Mouse (Mus musculus): ENCODE measurements around the gene Elp4. TPM values are rescaled to one million over a fixed set of nuclear protein-coding genes. Genes with fewer than 3 reads are reported as not detected.

Gene Elp4
- total RNA-seq, 2 experiments from 2014 or later = 22.8 to 25.1 TPM

GRCm38 (mm10) chr2:105771314-105771713 is 133.1 kb downstream of the Elp4 start:
- DNase-seq (ENCODE audit: extremely low spot score in 1 of 2, low spot score in 2 of 2) = no peak

GRCm38 (mm10) chr2:105769747-105770328 is 134.5 kb downstream of the Elp4 start:
- intact Hi-C loops (cut with DNase I) = no loop called here
- no peak for DNase-seq (ENCODE audit: extremely low spot score in 1 of 2, low spot score in 2 of 2)

More at GRCm38 (mm10) chr2:105771314-105771713, 133.1 kb downstream of the Elp4 start:
- intact Hi-C loops (cut with DNase I) = no loop called here

- DNase-seq (ENCODE audit: extremely low spot score in 1 of 2, low spot score in 2 of 2) = no peak
- intact Hi-C loops (cut with DNase I) = no loop called here
These were observed 150.9 kb downstream of the Elp4 start for GRCm38 (mm10) chr2:105753512-105753911.

GRCm38 (mm10) chr2:105749111-105749510 is 155.3 kb downstream of the Elp4 start:
- no peak for DNase-seq (ENCODE audit: extremely low spot score in 1 of 2, low spot score in 2 of 2)
- intact Hi-C loops (cut with DNase I) = no loop called here

- no peak for DNase-seq (ENCODE audit: extremely low spot score in 1 of 2, low spot score in 2 of 2)
- intact Hi-C loops (cut with DNase I) = no loop called here
These were observed 157.5 kb downstream of the Elp4 start for GRCm38 (mm10) chr2:105746896-105747295.

GRCm38 (mm10) chr2:105736166-105736565 is 168.2 kb downstream of the Elp4 start:
- DNase-seq (ENCODE audit: extremely low spot score in 1 of 2, low spot score in 2 of 2) = no peak
- intact Hi-C loops (cut with DNase I) = no loop called here

- DNase-seq (ENCODE audit: extremely low spot score in 1 of 2, low spot score in 2 of 2) = no peak
- intact Hi-C loops (cut with DNase I) = no loop called here
These were observed 173.7 kb downstream of the Elp4 start for GRCm38 (mm10) chr2:105730704-105731103.

GRCm38 (mm10) chr2:105726657-105727056 is 177.7 kb downstream of the Elp4 start:
- DNase-seq (ENCODE audit: extremely low spot score in 1 of 2, low spot score in 2 of 2) = no peak
- intact Hi-C loops (cut with DNase I) = no loop called here

GRCm38 (mm10) chr2:105715409-105716115 is 188.8 kb downstream of the Elp4 start:
- DNase-seq (ENCODE audit: extremely low spot score in 1 of 2, low spot score in 2 of 2) = no peak
- intact Hi-C loops (cut with DNase I) = no loop called here

- intact Hi-C loops (cut with DNase I) = no loop called here
- no peak for DNase-seq (ENCODE audit: extremely low spot score in 1 of 2, low spot score in 2 of 2)
These were observed 193.9 kb downstream of the Elp4 start for GRCm38 (mm10) chr2:105710511-105710910.

- DNase-seq (ENCODE audit: extremely low spot score in 1 of 2, low spot score in 2 of 2) = no peak
- intact Hi-C loops (cut with DNase I) = no loop called here
These were observed 195.2 kb downstream of the Elp4 start for GRCm38 (mm10) chr2:105709126-105709525.

GRCm38 (mm10) chr2:105705320-105705719 is 199.0 kb downstream of the Elp4 start:
- intact Hi-C loops (cut with DNase I) = no loop called here
- DNase-seq (ENCODE audit: extremely low spot score in 1 of 2, low spot score in 2 of 2) = no peak

GRCm38 (mm10) chr2:105702586-105702985 is 201.8 kb downstream of the Elp4 start:
- no peak for DNase-seq (ENCODE audit: extremely low spot score in 1 of 2, low spot score in 2 of 2)

GRCm38 (mm10) chr2:105701781-105702180 is 202.6 kb downstream of the Elp4 start:
- intact Hi-C loops (cut with DNase I) = no loop called here
- DNase-seq (ENCODE audit: extremely low spot score in 1 of 2, low spot score in 2 of 2) = no peak

More at GRCm38 (mm10) chr2:105702586-105702985, 201.8 kb downstream of the Elp4 start:
- intact Hi-C loops (cut with DNase I) = no loop called here

- intact Hi-C loops (cut with DNase I) = no loop called here
- no peak for DNase-seq (ENCODE audit: extremely low spot score in 1 of 2, low spot score in 2 of 2)
These were observed 205.7 kb downstream of the Elp4 start for GRCm38 (mm10) chr2:105698631-105699030.

GRCm38 (mm10) chr2:105697741-105698140 is 206.6 kb downstream of the Elp4 start:
- no peak for DNase-seq (ENCODE audit: extremely low spot score in 1 of 2, low spot score in 2 of 2)
- intact Hi-C loops (cut with DNase I) = no loop called here

- intact Hi-C loops (cut with DNase I) = no loop called here
- no peak for DNase-seq (ENCODE audit: extremely low spot score in 1 of 2, low spot score in 2 of 2)
These were observed 213.1 kb downstream of the Elp4 start for GRCm38 (mm10) chr2:105691296-105691695.

- no peak for DNase-seq (ENCODE audit: extremely low spot score in 1 of 2, low spot score in 2 of 2)
- intact Hi-C loops (cut with DNase I) = loop anchor here (10.0 kb wide), 1 partner anchor 215 kb away; the partner anchor contains the start of genes Elp4 and Immp1l
These were observed 214.4 kb downstream of the Elp4 start for GRCm38 (mm10) chr2:105689771-105690639.

GRCm38 (mm10) chr2:105689304-105689770 is 215.0 kb downstream of the Elp4 start:
- DNase-seq (ENCODE audit: extremely low spot score in 1 of 2, low spot score in 2 of 2) = no peak
- intact Hi-C loops (cut with DNase I) = loop anchor here (10.0 kb wide), 1 partner anchor 215 kb away; the partner anchor contains the start of genes Elp4 and Immp1l

Measured in left cerebral cortex, postnatal 10 days (tissue).